Mouse (Mus musculus): ENCODE measurements around the gene Olfr1532-ps1. TPM values are rescaled to one million over a fixed set of nuclear protein-coding genes. Genes with fewer than 3 reads are reported as not detected.
"Not testable (repeated sequence)": the region's sequence is repeated elsewhere in the genome, so short reads cannot be mapped to it uniquely, and the experiment has no call there.

Olfr1532-ps1 gene
- not detected in 2 replicates for total RNA-seq (2014; fragmentation: Nextera tagmentation)
- not detected in 2 replicates for total RNA-seq (2017)

DNA sequence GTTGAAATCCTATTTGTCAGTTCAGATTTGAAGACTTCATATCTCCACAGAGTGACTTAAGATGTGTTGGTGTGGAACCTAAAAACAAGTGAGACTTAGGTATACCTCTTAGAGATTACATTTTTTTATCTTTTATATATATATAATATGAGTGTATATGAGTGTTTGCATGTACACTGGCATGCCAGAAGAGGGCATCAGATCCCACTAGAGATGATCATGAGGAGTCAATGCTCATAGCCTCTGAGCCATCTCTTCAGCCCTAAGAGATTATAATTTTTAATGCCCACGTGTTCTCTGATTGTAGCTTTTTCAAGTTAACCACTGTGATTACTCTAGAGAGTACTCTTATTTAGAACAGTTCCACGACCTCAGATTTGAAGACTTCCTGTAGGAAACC lies at the start of gene Olfr1532-ps1:
Gene Olfr1532-ps1 (plus strand): TSS at position 326 of the 400 bp plus-strand sequence.
- ATAC-seq (replicated peaks; ENCODE audit: low FRiP score, low TSS enrichment, poor library complexity, severe bottlenecking) = no peak; the same call in 1 of the 2 replicates

DNA sequence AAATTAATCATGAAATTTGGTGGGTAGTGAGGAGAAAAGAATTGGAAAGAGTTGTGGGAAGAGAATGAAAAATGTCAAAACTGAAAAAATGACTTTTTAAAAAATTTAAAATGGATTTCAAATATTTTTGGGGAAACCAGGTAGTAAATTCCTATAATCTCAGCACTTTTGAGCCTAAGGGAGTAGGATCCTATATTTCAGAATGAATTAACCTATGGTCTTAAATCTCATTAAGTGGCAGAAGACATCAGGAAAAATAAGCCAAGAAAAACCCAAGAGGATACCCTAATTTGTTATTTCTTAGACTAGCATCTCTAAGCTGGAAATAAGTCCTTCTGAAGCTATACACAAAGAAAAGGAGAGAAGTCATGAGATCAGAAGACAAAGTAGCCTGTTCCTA lies 44.9 kb upstream of the Olfr1532-ps1 start, which contains the start of gene Olfr704:
Gene Olfr704 (plus strand): TSS at position 301 of the 400 bp plus-strand sequence.
- ATAC-seq (replicated peaks; ENCODE audit: low FRiP score, low TSS enrichment, poor library complexity, severe bottlenecking) = no peak

DNA sequence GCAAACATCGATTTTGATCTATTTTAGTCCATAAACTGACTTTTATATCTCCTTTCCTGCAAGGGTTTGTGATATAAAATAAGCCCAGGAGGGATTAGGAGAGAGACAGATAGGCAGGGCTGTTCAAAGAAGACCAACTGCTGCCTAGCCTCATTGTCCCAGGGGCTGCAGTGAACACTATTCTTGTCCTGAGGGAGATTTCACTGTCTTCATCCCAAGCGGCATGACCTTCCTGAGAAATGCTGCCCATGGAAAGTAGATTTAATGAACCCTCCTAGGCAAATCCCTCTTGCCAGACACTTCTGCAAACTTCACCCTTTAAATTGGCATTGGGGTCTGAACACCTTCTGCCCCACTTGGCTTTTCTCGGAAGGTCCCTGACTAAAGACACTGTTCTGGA lies 31.0 kb upstream of the Olfr1532-ps1 start, which contains the start of gene Olfr705:
Gene Olfr705 (minus strand): TSS at position 101 of the 400 bp plus-strand sequence.
- ATAC-seq (replicated peaks; ENCODE audit: low FRiP score, low TSS enrichment, poor library complexity, severe bottlenecking) = no peak

DNA sequence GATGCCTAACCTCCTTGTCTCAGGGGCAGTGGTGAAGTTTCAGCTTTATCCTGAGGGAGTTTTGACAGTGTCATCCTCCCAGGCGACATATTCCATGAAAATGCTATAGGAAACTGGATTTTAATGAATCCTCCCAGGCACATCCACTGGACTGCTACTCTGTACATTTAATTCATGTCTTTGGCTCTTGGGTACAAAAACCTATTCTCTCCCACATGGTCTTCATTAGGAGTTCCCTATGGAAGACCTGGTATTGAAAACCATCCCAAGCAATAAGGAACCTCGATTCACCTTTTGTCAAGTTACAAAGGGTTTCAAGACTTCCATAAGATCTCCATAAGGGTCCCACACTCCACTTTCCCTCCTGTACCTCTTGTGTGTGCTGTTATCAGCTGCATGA lies 19.7 kb upstream of the Olfr1532-ps1 start, which contains the start of gene Olfr706:
Gene Olfr706 (minus strand): TSS at position 101 of the 400 bp plus-strand sequence.
- no peak for ATAC-seq (replicated peaks; ENCODE audit: low FRiP score, low TSS enrichment, poor library complexity, severe bottlenecking)

DNA sequence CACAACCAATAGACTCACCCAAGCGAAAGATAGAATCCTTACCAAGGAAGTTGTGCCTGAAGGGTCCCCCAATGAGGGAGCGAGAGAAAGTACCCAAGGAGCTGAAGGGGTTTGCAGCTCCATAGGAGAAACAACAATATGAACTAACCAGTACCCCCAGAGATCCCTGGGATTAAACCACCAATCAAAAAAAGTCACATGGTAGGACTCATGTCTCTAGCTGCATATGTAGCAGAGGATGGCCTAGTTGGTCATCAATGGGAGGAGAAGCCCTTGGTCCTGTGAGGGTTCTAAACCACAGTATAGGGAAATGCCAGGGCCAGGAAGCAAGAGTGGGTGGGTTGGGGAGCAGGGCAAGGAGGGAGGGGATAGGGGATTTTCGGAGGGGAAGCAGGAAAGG lies 6.7 kb upstream of the Olfr1532-ps1 start, which contains the start of gene Olfr707:
Gene Olfr707 (minus strand): TSS at position 101 of the 400 bp plus-strand sequence.
- not testable (repeated sequence) for ATAC-seq (replicated peaks; ENCODE audit: low FRiP score, low TSS enrichment, poor library complexity, severe bottlenecking)

DNA sequence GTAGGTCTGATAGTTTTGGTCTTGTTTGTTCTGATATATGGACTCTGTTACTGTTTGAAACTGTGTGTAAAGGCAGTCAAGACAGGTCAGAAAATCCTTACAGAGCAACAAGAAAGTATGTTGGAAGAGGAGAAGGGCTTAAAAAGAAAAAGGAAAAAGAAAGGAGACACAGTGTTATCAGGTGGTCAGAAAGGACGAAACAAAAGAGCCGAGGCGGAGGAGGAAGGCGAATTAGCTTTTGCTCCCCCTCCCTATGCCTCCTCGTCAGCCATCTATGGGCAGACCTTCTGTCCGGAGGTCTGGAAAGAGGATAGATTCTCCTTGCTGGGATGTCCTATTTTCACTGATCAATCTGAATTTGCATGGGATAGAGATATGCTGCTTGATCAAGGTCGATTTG lies 13.2 kb downstream of the Olfr1532-ps1 start:
- not testable (repeated sequence) for ATAC-seq (replicated peaks; ENCODE audit: low FRiP score, low TSS enrichment, poor library complexity, severe bottlenecking)

DNA sequence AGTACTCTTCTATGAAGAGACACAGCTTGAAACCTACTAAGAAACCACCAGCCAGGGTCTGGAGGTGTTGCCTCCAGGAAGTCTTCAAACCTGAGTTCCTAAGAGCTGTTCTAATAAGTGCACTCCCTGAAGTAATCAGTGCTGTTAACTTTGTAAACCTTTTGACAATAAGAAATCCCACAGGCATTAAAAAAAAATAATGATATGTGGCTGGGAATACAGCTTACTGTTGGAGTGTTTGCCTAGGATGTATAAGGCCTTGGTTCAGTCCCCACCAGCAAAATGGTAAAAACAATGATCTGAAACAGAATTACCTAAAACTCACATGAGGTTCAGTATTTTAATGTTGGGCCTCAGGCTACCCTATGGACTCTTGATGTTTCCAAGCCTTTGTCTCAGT lies 24.3 kb downstream of the Olfr1532-ps1 start, which contains the start of gene Olfr709-ps1:
Gene Olfr709-ps1 (minus strand): TSS at position 101 of the 400 bp plus-strand sequence.
- no peak for ATAC-seq (replicated peaks; ENCODE audit: low FRiP score, low TSS enrichment, poor library complexity, severe bottlenecking)

DNA sequence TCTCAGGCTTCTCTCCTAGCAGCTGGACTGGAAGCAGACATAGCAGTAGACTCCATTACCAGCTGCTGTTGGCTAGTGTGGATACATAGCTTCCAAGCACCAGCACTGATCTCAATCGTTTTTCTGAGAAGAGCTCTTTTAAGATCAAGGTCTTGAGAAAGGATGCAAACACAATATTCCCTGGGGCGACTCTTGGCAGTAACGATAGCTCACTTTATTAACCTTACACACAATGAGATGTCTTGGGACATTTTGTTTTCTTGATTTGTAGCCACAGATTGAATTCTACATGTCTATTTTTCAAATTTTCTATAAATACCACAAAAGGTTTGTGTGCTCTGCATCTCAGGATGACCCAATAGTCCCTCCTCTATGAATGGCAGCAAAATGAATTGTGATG lies 40.4 kb downstream of the Olfr1532-ps1 start, which contains the start of gene Olfr710:
Gene Olfr710 (minus strand): TSS at position 101 of the 400 bp plus-strand sequence.
- no peak for ATAC-seq (replicated peaks; ENCODE audit: low FRiP score, low TSS enrichment, poor library complexity, severe bottlenecking)

DNA sequence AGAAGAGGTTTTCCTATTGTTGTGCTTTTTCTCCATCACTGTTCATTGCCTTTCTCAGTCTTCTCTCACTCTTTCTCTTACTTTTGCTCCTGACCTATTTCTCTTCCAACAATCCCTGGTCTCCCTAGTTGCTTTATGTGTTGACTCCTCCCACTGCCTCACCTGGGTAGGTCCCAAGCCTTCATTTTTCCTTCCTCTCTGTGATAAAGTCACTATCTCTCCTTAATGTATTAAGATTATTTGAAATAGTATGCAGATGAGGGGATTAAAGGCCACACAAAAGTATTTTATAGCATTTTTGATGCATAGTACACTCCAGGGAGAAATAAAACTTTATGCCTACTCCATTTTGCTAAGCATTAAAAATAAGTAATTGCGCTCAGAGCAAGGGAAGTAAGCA lies 56.0 kb downstream of the Olfr1532-ps1 start, which contains the start of gene Olfr6:
Gene Olfr6 (minus strand): TSS at position 101 of the 400 bp plus-strand sequence.
- ATAC-seq (replicated peaks; ENCODE audit: low FRiP score, low TSS enrichment, poor library complexity, severe bottlenecking) = no peak

Other genes starting within 250 kb of the Olfr1532-ps1 start
- not detected in 2 replicates for gene Olfr693, start 227.4 kb upstream of the Olfr1532-ps1 start, total RNA-seq (2014; fragmentation: Nextera tagmentation)
- gene Olfr693, start 227.4 kb upstream of the Olfr1532-ps1 start, total RNA-seq (2017) = not detected in 2 replicates
- not detected in 2 replicates for gene Olfr694, start 216.2 kb upstream of the Olfr1532-ps1 start, total RNA-seq (2014; fragmentation: Nextera tagmentation)
- gene Olfr694, start 216.2 kb upstream of the Olfr1532-ps1 start, total RNA-seq (2017) = not detected in 2 replicates
- gene Olfr695, start 191.6 kb upstream of the Olfr1532-ps1 start, total RNA-seq (2014; fragmentation: Nextera tagmentation) = not detected in 2 replicates
- gene Olfr695, start 191.6 kb upstream of the Olfr1532-ps1 start, total RNA-seq (2017) = not detected in 2 replicates
- gene Olfr697, start 165.6 kb upstream of the Olfr1532-ps1 start, total RNA-seq (2014; fragmentation: Nextera tagmentation) = not detected in 2 replicates
- not detected in 2 replicates for gene Olfr697, start 165.6 kb upstream of the Olfr1532-ps1 start, total RNA-seq (2017)
- gene Olfr698, start 152.6 kb upstream of the Olfr1532-ps1 start, total RNA-seq (2014; fragmentation: Nextera tagmentation) = not detected in 2 replicates
- gene Olfr698, start 152.6 kb upstream of the Olfr1532-ps1 start, total RNA-seq (2017) = not detected in 2 replicates
- not detected in 2 replicates for gene Olfr699, start 114.8 kb upstream of the Olfr1532-ps1 start, total RNA-seq (2014; fragmentation: Nextera tagmentation)
- not detected in 2 replicates for gene Olfr699, start 114.8 kb upstream of the Olfr1532-ps1 start, total RNA-seq (2017)
- gene Olfr700, start 99.2 kb upstream of the Olfr1532-ps1 start, total RNA-seq (2014; fragmentation: Nextera tagmentation) = not detected in 2 replicates
- gene Olfr700, start 99.2 kb upstream of the Olfr1532-ps1 start, total RNA-seq (2017) = not detected in 2 replicates
- gene Olfr701, start 93.9 kb upstream of the Olfr1532-ps1 start, total RNA-seq (2014; fragmentation: Nextera tagmentation) = not detected in 2 replicates
- gene Olfr701, start 93.9 kb upstream of the Olfr1532-ps1 start, total RNA-seq (2017) = not detected in 2 replicates
- not detected in 2 replicates for gene Olfr702, start 74.1 kb upstream of the Olfr1532-ps1 start, total RNA-seq (2014; fragmentation: Nextera tagmentation)
- not detected in 2 replicates for gene Olfr702, start 74.1 kb upstream of the Olfr1532-ps1 start, total RNA-seq (2017)
- gene Olfr703, start 64.6 kb upstream of the Olfr1532-ps1 start, total RNA-seq (2014; fragmentation: Nextera tagmentation) = not detected in 2 replicates
- not detected in 2 replicates for gene Olfr703, start 64.6 kb upstream of the Olfr1532-ps1 start, total RNA-seq (2017)
- gene Olfr704, start 44.8 kb upstream of the Olfr1532-ps1 start, total RNA-seq (2014; fragmentation: Nextera tagmentation) = not detected in 2 replicates
- not detected in 2 replicates for gene Olfr704, start 44.8 kb upstream of the Olfr1532-ps1 start, total RNA-seq (2017)
- gene Olfr705, start 31.1 kb upstream of the Olfr1532-ps1 start, total RNA-seq (2014; fragmentation: Nextera tagmentation) = not detected in 2 replicates
- gene Olfr705, start 31.1 kb upstream of the Olfr1532-ps1 start, total RNA-seq (2017) = not detected in 2 replicates
- gene Olfr706, start 19.8 kb upstream of the Olfr1532-ps1 start, total RNA-seq (2014; fragmentation: Nextera tagmentation) = not detected in 2 replicates
- not detected in 2 replicates for gene Olfr706, start 19.8 kb upstream of the Olfr1532-ps1 start, total RNA-seq (2017)
- not detected in 2 replicates for gene Olfr707, start 6.8 kb upstream of the Olfr1532-ps1 start, total RNA-seq (2014; fragmentation: Nextera tagmentation)
- gene Olfr707, start 6.8 kb upstream of the Olfr1532-ps1 start, total RNA-seq (2017) = not detected in 2 replicates
- gene Olfr709-ps1, start 24.2 kb downstream of the Olfr1532-ps1 start, total RNA-seq (2014; fragmentation: Nextera tagmentation) = not detected in 2 replicates
- gene Olfr709-ps1, start 24.2 kb downstream of the Olfr1532-ps1 start, total RNA-seq (2017) = not detected in 2 replicates
- not detected in 2 replicates for gene Olfr710, start 40.3 kb downstream of the Olfr1532-ps1 start, total RNA-seq (2014; fragmentation: Nextera tagmentation)
- gene Olfr710, start 40.3 kb downstream of the Olfr1532-ps1 start, total RNA-seq (2017) = not detected in 2 replicates
- gene Olfr6, start 55.9 kb downstream of the Olfr1532-ps1 start, total RNA-seq (2014; fragmentation: Nextera tagmentation) = not detected in 2 replicates
- not detected in 2 replicates for gene Olfr6, start 55.9 kb downstream of the Olfr1532-ps1 start, total RNA-seq (2017)
- gene Olfr711, start 67.5 kb downstream of the Olfr1532-ps1 start, total RNA-seq (2014; fragmentation: Nextera tagmentation) = not detected in 2 replicates
- gene Olfr711, start 67.5 kb downstream of the Olfr1532-ps1 start, total RNA-seq (2017) = not detected in 2 replicates
- gene Olfr2, start 98.1 kb downstream of the Olfr1532-ps1 start, total RNA-seq (2014; fragmentation: Nextera tagmentation) = 0.07 TPM in 1 of 2 replicates, not detected in the other
- not detected in 2 replicates for gene Olfr2, start 98.1 kb downstream of the Olfr1532-ps1 start, total RNA-seq (2017)
- gene Olfr713, start 123.2 kb downstream of the Olfr1532-ps1 start, total RNA-seq (2014; fragmentation: Nextera tagmentation) = not detected in 2 replicates
- gene Olfr713, start 123.2 kb downstream of the Olfr1532-ps1 start, total RNA-seq (2017) = not detected in 2 replicates
- gene Olfr714, start 163.0 kb downstream of the Olfr1532-ps1 start, total RNA-seq (2014; fragmentation: Nextera tagmentation) = not detected in 2 replicates
- not detected in 2 replicates for gene Olfr714, start 163.0 kb downstream of the Olfr1532-ps1 start, total RNA-seq (2017)
- gene Olfr17, start 185.2 kb downstream of the Olfr1532-ps1 start, total RNA-seq (2014; fragmentation: Nextera tagmentation) = not detected in 2 replicates
- gene Olfr17, start 185.2 kb downstream of the Olfr1532-ps1 start, total RNA-seq (2017) = not detected in 2 replicates
- gene Olfr715b, start 202.4 kb downstream of the Olfr1532-ps1 start, total RNA-seq (2014; fragmentation: Nextera tagmentation) = not detected in 2 replicates
- not detected in 2 replicates for gene Olfr715b, start 202.4 kb downstream of the Olfr1532-ps1 start, total RNA-seq (2017)
- not detected in 2 replicates for gene Olfr715, start 223.1 kb downstream of the Olfr1532-ps1 start, total RNA-seq (2014; fragmentation: Nextera tagmentation)
- gene Olfr715, start 223.1 kb downstream of the Olfr1532-ps1 start, total RNA-seq (2017) = not detected in 2 replicates
- not detected in 2 replicates for gene Olfr716, start 230.3 kb downstream of the Olfr1532-ps1 start, total RNA-seq (2014; fragmentation: Nextera tagmentation)
- not detected in 2 replicates for gene Olfr716, start 230.3 kb downstream of the Olfr1532-ps1 start, total RNA-seq (2017)

Measured in megakaryocyte-erythroid progenitor cell, adult 5-6 weeks (primary cell).